Comparison of ENCODE assay signal across 12 mouse cellular contexts in genomic region chr17:30262440-30262839, GRCm38 (mm10).
DNase-seq lines count a peak whose midpoint lies in the region; ATAC-seq and TF ChIP-seq lines count a peak whose summit lies in the region.
"Had no signal": no experiment of that assay in that cellular context is flagged by ENCODE, and none has a peak within 500 bp of the region (broad histone marks: within the 10 kb centered on the region; RNA-seq: fewer than 3 reads in every experiment).

No protein-coding gene starts in this region.

- TF ChIP-seq CTCF in layer of hippocampus, adult 2 months (conservative IDR thresholded peaks at IDR 0.05), result no peak

- H3K36me3 ChIP-seq in intestine, embryonic 15.5 days, result no peaks in the 10 kb centered on the region
- H3K36me3 ChIP-seq in limb, embryonic 11.5 days (ENCODE audit: control insufficient read depth, insufficient read depth, low read length), result no peaks in the 10 kb centered on the region
- H3K36me3 ChIP-seq: liver, embryonic 13.5 days had no signal

- H3K4me1 ChIP-seq in intestine, embryonic 15.5 days (replicated peaks), result peaks cover 31% of the 10 kb centered on the region
- peaks cover 12% of the 10 kb centered on the region for H3K4me1 ChIP-seq in limb, embryonic 11.5 days (ENCODE audit: control insufficient read depth, insufficient read depth, low read length)

- no peak overlapping the region for H3K4me2 ChIP-seq in intestine, embryonic 15.5 days (replicated peaks)
- H3K4me2 ChIP-seq in limb, embryonic 11.5 days (ENCODE audit: low read depth, severe bottlenecking), result no peak overlapping the region
- H3K4me2 ChIP-seq: heart, embryonic 12.5 days; liver, embryonic 13.5 days had no signal

- H3K27me3 ChIP-seq in intestine, embryonic 15.5 days (replicated peaks), result no peaks in the 10 kb centered on the region
- no peaks in the 10 kb centered on the region for H3K27me3 ChIP-seq in limb, embryonic 11.5 days (ENCODE audit: control insufficient read depth, insufficient read depth, low read length)
- H3K27me3 ChIP-seq: heart, embryonic 12.5 days; liver, embryonic 13.5 days had no signal

- no peak for ATAC-seq in intestine, embryonic 15.5 days
- no peak for ATAC-seq in limb, embryonic 11.5 days (ENCODE audit: insufficient number of reproducible peaks, low FRiP score, low TSS enrichment, low read depth)

- peak overlapping the region; percentile 81; the same call in 1 of the 2 replicates for H3K27ac ChIP-seq in layer of hippocampus, adult 2 months
- peak overlapping the region; percentile 58; the same call in 1 of the 2 replicates for H3K27ac ChIP-seq in intestine, embryonic 15.5 days
- peak overlapping the region; percentile 60 for H3K27ac ChIP-seq in limb, embryonic 11.5 days (replicated peaks; ENCODE audit: low read depth, low read length)
- H3K27ac ChIP-seq: liver, embryonic 13.5 days had no signal

- H3K4me3 ChIP-seq in layer of hippocampus, adult 2 months, result no peak overlapping the region
- H3K4me3 ChIP-seq in intestine, embryonic 15.5 days (replicated peaks), result no peak overlapping the region
- no peak overlapping the region for H3K4me3 ChIP-seq in limb, embryonic 11.5 days (ENCODE audit: low read depth, low read length)
- H3K4me3 ChIP-seq: heart, embryonic 12.5 days; liver, embryonic 13.5 days had no signal

- peak; percentile 39 for DNase-seq in adrenal gland, postnatal 10 days
- no peak for DNase-seq in adrenal gland, adult 2 months
- no peak for DNase-seq in layer of hippocampus, adult 2 months (ENCODE audit: low spot score in 2 of 2)
- no peak for DNase-seq in layer of hippocampus, adult 11-12 months (ENCODE audit: low spot score)
- DNase-seq in limb, embryonic 11.5 days (ENCODE audit: low spot score), result no peak
- no peak for DNase-seq in cerebellum, postnatal 36 days
- no peak for DNase-seq in layer of hippocampus, adult 9-10 months (ENCODE audit: low spot score)
- DNase-seq: embryo, embryonic 11 days; liver, embryonic 13.5 days; thymus, adult 18-20 months had no signal

- H3K9me3 ChIP-seq in intestine, embryonic 15.5 days, result no peaks in the 10 kb centered on the region
- H3K9me3 ChIP-seq in limb, embryonic 11.5 days (ENCODE audit: control insufficient read depth, low read length), result no peaks in the 10 kb centered on the region
- H3K9me3 ChIP-seq: liver, embryonic 13.5 days had no signal

- 67% methylated on average over 4 of the region's 4 CpGs for WGBS in intestine, embryonic 15.5 days
- WGBS in limb, embryonic 11.5 days, result 54% methylated on average over 4 of the region's 4 CpGs

- H3K9ac ChIP-seq in intestine, embryonic 15.5 days, result no peak overlapping the region
- H3K9ac ChIP-seq in limb, embryonic 11.5 days (ENCODE audit: low read length), result no peak overlapping the region
- H3K9ac ChIP-seq: heart, embryonic 12.5 days; liver, embryonic 13.5 days had no signal
